Mouse (Mus musculus) ES-E14 (cell line): ENCODE measurements around the gene Ifna2. TPM values are rescaled to one million over a fixed set of nuclear protein-coding genes. Genes with fewer than 3 reads are reported as not detected.

Source experiments
- DNase-seq: peaks from one replicate; pipeline ENCODE4 v3.0.0-alpha.2; 2013; ENCODE audit warnings: low read depth, low spot score
- H3K27ac ChIP-seq: 2 replicates; pipeline ENCODE4 v1.5.1; 2012; ENCODE audit warnings: low read depth, mild to moderate bottlenecking, low read length, moderate library complexity, mixed read lengths; ENCODE audit not compliant: poor library complexity, insufficient read depth, severe bottlenecking
- H3K36me3 ChIP-seq: 2 replicates; pipeline ENCODE4 v1.6.1; 2012; ENCODE audit warnings: mild to moderate bottlenecking, low read length, moderate library complexity, mixed read lengths; ENCODE audit not compliant: control insufficient read depth, poor library complexity, insufficient read depth, severe bottlenecking
- H3K4me1 ChIP-seq, 2 experiments: fragments of 150-350 bp in 1 of 2; sonication (generic) in 1 of 2; 2 replicates each; pipeline ENCODE4 v1.6.1; 2012; ENCODE audit warnings: low read length in 2 of 2, mild to moderate bottlenecking in 1 of 2, mixed read lengths in 1 of 2; ENCODE audit not compliant: control insufficient read depth in 2 of 2, insufficient read depth in 2 of 2, poor library complexity in 1 of 2
- H3K4me3 ChIP-seq, 2 experiments: fragments of 150-350 bp in 1 of 2; sonication (generic) in 1 of 2; 2 replicates each; pipeline ENCODE4 v1.5.1; 2012; ENCODE audit warnings: low read length in 2 of 2, low read depth in 1 of 2, mild to moderate bottlenecking in 1 of 2, mixed read lengths in 1 of 2; ENCODE audit not compliant: insufficient read depth in 1 of 2, poor library complexity in 1 of 2, severe bottlenecking in 1 of 2
- H3K9ac ChIP-seq: 2 replicates; pipeline ENCODE4 v1.6.1; 2012; ENCODE audit warnings: low read depth, mild to moderate bottlenecking, low read length, mixed read lengths; ENCODE audit not compliant: poor library complexity, insufficient read depth, severe bottlenecking
- H3K9me3 ChIP-seq: fragments of 150-350 bp; sonication (generic); 2 replicates; pipeline ENCODE4 v1.6.1; 2012; ENCODE audit warnings: low read depth, mild to moderate bottlenecking, low read length; ENCODE audit not compliant: control insufficient read depth, insufficient read depth
- CHD2 ChIP-seq: IDR thresholded peaks from 2 replicates; pipeline ENCODE4 v1.6.1; 2014; ENCODE audit warnings: mild to moderate bottlenecking, low read depth, low read length, inconsistent platforms
- HCFC1 ChIP-seq: IDR thresholded peaks from 2 replicates; pipeline ENCODE4 v1.6.1; 2012; ENCODE audit warnings: low read length, inconsistent platforms, borderline replicate concordance; ENCODE audit not compliant: insufficient read depth
- MAFK ChIP-seq: IDR thresholded peaks from 2 replicates; pipeline ENCODE4 v1.6.1; 2014; ENCODE audit warnings: mild to moderate bottlenecking, low read depth, low read length, inconsistent platforms; ENCODE audit not compliant: insufficient read depth
- ZC3H11A ChIP-seq: IDR thresholded peaks from 2 replicates; pipeline ENCODE4 v1.6.1; 2012; ENCODE audit warnings: low read depth, mild to moderate bottlenecking, inconsistent platforms, low read length, borderline replicate concordance
- ZNF384 ChIP-seq: IDR thresholded peaks from 2 replicates; pipeline ENCODE4 v1.6.1; 2012; ENCODE audit warnings: low read depth, low read length, inconsistent platforms
- in situ Hi-C, 2 experiments: fragments of 600-800 bp; cut with MboI; formaldehyde crosslinking; loops; one replicate each; pipeline ENCODE4 v1.15.1; 2025; ENCODE audit warnings: low sequenced_read_pairs in 2 of 2, inconsistent platforms in 1 of 2; ENCODE audit not compliant: unreplicated experiment in 2 of 2
- total RNA-seq: library from RNA; depleted of rRNA; stranded (reverse); fragments of 300-350 nt; gene quantifications from 2 replicates; pipeline ENCODE4 v1.2.3, GENCODE M21; 2012; rRNA removed

Gene Ifna2
- total RNA-seq = not detected in 2 replicates

GRCm38 (mm10) chr4:88683812-88684211 lies at the start of gene Ifna2:
Gene Ifna2 (minus strand): TSS chr4:88683912.
- no peak for DNase-seq
- TF ChIP-seq ZC3H11A (no peak), HCFC1 (no peak), ZNF384 (no peak), MAFK (no peak), CHD2 (no peak)
- H3K27ac ChIP-seq = no peak within 1 kb of the TSS
- H3K4me3 ChIP-seq = no peak within 1 kb of the TSS
- H3K9ac ChIP-seq = no peak within 1 kb of the TSS
- in situ Hi-C loops = no loop called here
- H3K4me1 ChIP-seq = no peaks in the 10 kb centered on the region
- H3K36me3 ChIP-seq = no peaks in the 10 kb centered on the region
- H3K9me3 ChIP-seq = no peaks in the 10 kb centered on the region

DNA sequence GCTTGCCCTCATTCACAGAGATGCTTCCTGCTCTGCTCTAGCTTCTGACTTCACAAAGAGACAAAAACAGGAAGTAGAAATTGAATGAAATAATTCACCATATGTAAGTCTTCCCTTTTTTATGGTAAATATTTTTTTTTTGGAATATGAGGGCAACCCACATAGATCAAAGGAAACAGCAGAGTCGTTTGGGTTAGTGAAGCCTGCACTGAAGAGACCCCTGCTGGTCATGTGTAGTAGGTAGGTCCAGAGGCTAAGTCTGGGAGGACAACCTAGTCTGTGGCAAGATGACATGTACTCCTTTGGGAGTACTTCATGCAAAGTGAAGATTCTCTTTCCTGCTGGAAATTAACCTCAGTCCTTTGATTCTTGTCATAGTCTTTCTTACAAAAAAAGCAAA lies 43.6 kb upstream of the Ifna2 start:
- Histone ChIP-seq H3K4me1 (no peaks in the 10 kb centered on the region), H3K9me3 (peaks cover 17% of the 10 kb centered on the region), H3K36me3 (no peaks in the 10 kb centered on the region), H3K4me3 (no peak overlapping the region), H3K9ac (no peak overlapping the region), H3K27ac (no peak overlapping the region)
- DNase-seq = no peak
- in situ Hi-C loops = no loop called here
- TF ChIP-seq ZC3H11A = no peak
- no peak for TF ChIP-seq CHD2
- TF ChIP-seq HCFC1 = no peak

DNA sequence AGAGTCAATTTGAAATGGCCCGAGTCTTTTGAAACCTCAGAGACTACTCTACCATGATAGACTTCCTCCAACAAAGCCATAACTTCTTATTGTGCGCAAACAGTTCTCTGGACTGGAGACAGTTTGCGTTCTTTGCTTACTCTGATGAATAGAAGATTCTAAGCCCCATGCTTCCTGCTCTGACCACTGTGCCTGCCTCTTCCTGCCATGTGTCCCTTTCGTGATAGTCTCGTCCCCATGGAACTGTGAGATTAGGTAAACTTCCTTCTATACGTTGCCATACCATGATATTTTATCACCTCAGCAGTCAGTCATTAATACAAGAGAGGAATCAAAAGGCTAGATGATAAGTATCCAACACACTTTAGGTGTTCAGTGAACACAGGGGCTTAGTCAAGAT lies 43.0 kb upstream of the Ifna2 start:
- no peak for DNase-seq
- in situ Hi-C loops = no loop called here
- TF ChIP-seq MAFK (no peak), ZNF384 (no peak), ZC3H11A (no peak)

DNA sequence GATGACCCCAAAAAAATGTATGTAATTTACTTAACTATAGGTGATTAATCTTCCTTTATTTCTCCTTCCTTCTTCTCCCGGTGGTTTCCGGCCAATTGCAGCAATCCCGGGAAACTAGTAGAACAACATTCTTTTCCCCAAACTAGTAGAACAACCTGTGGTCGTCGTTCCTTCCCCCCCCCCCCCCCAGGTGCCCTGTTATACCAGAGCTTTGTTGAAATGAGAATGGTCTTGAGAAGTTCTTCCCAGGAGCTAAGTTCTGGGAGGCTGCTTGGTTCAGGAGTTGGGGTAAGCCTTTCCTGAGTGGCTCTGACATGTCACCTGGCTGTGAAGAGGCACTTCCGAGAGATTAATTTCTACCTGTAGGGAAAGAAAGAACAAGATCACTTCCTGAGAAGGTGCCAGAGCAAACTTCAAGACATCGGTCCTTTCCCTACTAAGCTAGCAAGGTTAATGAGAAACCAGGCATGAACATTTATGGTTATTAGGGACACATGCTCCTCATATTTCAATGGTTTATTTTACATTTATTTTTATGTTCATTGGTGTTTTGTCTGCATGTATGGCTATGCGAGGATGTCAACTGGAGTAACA lies 39.9 kb upstream of the Ifna2 start:
- Histone ChIP-seq H3K9ac (no peak overlapping the region), H3K9me3 (peaks cover 13% of the 10 kb centered on the region), H3K4me1 (no peaks in the 10 kb centered on the region), H3K4me3 (no peak overlapping the region), H3K36me3 (peaks cover 13% of the 10 kb centered on the region), H3K27ac (no peak overlapping the region)
- in situ Hi-C loops = no loop called here
- DNase-seq = no peak
- TF ChIP-seq HCFC1 (no peak), ZC3H11A (no peak), MAFK (no peak), CHD2 (no peak), ZNF384 (no peak)

More for the DNA sequence above, 43.0 kb upstream of the Ifna2 start:
- Histone ChIP-seq H3K36me3 (no peaks in the 10 kb centered on the region), H3K4me1 (no peaks in the 10 kb centered on the region), H3K4me3 (no peak overlapping the region), H3K9me3 (peaks cover 17% of the 10 kb centered on the region), H3K9ac (no peak overlapping the region), H3K27ac (no peak overlapping the region)
